Mouse (Mus musculus) retina, adult 2 months (tissue): ENCODE measurements at regions not wholly inside any gene's neighbourhood (a gene's known extent, or its start where the extent isn't known, plus 50 kb on each side); places are given as distances from the start of the nearest gene placed in this dataset.

Experiments used
- DNase-seq: peaks from one replicate; pipeline ENCODE4 v3.0.0-alpha.2; 2012; ENCODE audit warnings: low read depth, low spot score

GRCm38 (mm10) chr3:38047445-38047844 lies 323.2 kb upstream of the Gm5148 start:
- no peak for DNase-seq

- DNase-seq, result no peak
Measured at GRCm38 (mm10) chr3:38046611-38047010, 322.3 kb upstream of the Gm5148 start.

GRCm38 (mm10) chr3:38045989-38046388 lies 321.7 kb upstream of the Gm5148 start:
- no peak for DNase-seq

- DNase-seq, result no peak
Measured at GRCm38 (mm10) chr3:38045523-38045922, 321.2 kb upstream of the Gm5148 start.

- no peak for DNase-seq
Measured at GRCm38 (mm10) chr3:38044338-38044737, 320.0 kb upstream of the Gm5148 start.

- DNase-seq, result no peak
Measured at GRCm38 (mm10) chr3:38042614-38043013, 318.3 kb upstream of the Gm5148 start.

GRCm38 (mm10) chr3:38036131-38036530 lies 311.8 kb upstream of the Gm5148 start:
- DNase-seq, result no peak

GRCm38 (mm10) chr3:38034138-38034537 lies 309.8 kb upstream of the Gm5148 start:
- DNase-seq, result no peak

GRCm38 (mm10) chr3:38014768-38015167 lies 290.5 kb upstream of the Gm5148 start:
- DNase-seq, result no peak

GRCm38 (mm10) chr3:38009168-38009567 lies 284.9 kb upstream of the Gm5148 start:
- DNase-seq, result no peak

GRCm38 (mm10) chr3:38008321-38008720 lies 284.0 kb upstream of the Gm5148 start:
- DNase-seq, result no peak

GRCm38 (mm10) chr3:38007626-38008025 lies 283.3 kb upstream of the Gm5148 start:
- DNase-seq, result no peak

- DNase-seq, result no peak
Measured at GRCm38 (mm10) chr3:38002275-38002674, 278.0 kb upstream of the Gm5148 start.

- no peak for DNase-seq
Measured at GRCm38 (mm10) chr3:37999779-38000178, 275.5 kb upstream of the Gm5148 start.

- DNase-seq, result no peak
Measured at GRCm38 (mm10) chr3:37997998-37998397, 273.7 kb upstream of the Gm5148 start.

GRCm38 (mm10) chr3:37989992-37990391 lies 265.7 kb upstream of the Gm5148 start:
- no peak for DNase-seq

GRCm38 (mm10) chr3:37987775-37988505 lies 263.6 kb upstream of the Gm5148 start:
- DNase-seq, result no peak

- DNase-seq, result no peak
Measured at GRCm38 (mm10) chr3:37987007-37987774, 262.9 kb upstream of the Gm5148 start.

- DNase-seq, result no peak
Measured at GRCm38 (mm10) chr3:37984706-37985105, 260.4 kb upstream of the Gm5148 start.

GRCm38 (mm10) chr3:37981481-37982180 lies 257.3 kb upstream of the Gm5148 start:
- no peak for DNase-seq

GRCm38 (mm10) chr3:37979871-37980270 lies 255.6 kb upstream of the Gm5148 start:
- no peak for DNase-seq

GRCm38 (mm10) chr3:37978481-37978880 lies 254.2 kb upstream of the Gm5148 start:
- no peak for DNase-seq
